Mouse (Mus musculus) natural killer cell, adult 2 months (primary cell): ENCODE measurements around the gene Hs6st1.
A peak's percentile ranks its signal among the peaks of the same experiment; 100 is the strongest.

Experiments used
- DNase-seq, 2 experiments: peaks; one replicate each; pipeline ENCODE4 v3.0.0; 2022; ENCODE audit warnings: low spot score in 2 of 2

Gene Hs6st1

GRCm38 (mm10) chr1:36129881-36130280, 61.7 kb downstream of the Hs6st1 start:
- DNase-seq, result no peak

DNA sequence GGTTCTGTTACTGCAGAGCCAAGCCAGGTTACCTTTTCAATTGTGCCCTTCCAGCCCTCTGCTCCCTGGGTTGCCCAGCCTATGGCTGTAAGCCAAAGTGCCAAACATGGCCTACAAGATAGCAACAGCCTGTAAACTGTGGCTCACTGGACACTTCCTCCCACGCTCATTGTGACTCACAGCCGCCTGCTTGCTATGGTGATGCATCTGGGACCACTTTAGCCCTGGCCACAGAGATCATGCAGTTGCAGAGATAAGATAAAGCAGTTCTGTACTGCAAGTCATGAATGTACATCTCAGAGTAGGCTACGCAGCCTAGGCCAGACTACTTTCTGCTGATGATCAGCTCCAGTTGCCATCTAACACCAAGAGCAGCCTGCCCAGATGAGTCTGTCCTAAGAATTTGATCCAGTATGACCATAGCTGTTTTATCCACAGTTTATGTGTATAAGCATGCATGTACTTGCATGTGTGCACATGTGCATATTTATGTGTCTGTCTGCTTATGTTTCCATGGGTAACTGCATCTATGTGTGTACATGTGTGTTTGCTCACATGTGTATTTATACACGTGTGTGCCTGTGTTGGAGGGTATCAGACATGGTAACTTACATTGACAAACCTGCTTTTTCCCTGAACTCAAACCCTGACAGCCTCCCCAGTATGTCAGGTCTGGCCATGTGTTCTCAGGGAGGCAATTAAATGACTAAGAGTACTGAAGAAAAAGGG, 62.3 kb downstream of the Hs6st1 start:
- DNase-seq, result peak; percentile 23 to 26

- no peak for DNase-seq
These were observed 63.0 kb downstream of the Hs6st1 start for GRCm38 (mm10) chr1:36131154-36131553.

GRCm38 (mm10) chr1:36131766-36132165, 63.6 kb downstream of the Hs6st1 start:
- DNase-seq, result no peak

DNA sequence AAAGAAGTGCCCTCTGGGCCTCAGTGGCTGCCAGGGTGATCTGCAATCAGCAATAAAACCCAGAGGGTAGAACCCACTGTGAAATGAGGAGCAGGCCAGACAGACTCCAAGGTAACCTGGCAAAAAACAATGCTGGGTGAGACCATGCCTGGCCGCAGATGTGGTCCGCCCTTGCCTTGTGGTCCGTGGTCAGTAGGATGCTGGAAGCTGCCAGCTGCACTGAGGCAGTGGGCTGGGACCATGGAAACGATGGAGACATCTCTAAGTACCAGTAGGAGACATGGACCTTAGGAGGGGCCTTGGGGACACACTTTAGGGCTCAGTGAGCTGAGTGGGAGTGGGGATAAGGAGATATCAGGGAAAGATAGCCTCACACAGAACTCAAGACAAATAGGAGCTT, 64.0 kb downstream of the Hs6st1 start:
- no peak for DNase-seq

DNA sequence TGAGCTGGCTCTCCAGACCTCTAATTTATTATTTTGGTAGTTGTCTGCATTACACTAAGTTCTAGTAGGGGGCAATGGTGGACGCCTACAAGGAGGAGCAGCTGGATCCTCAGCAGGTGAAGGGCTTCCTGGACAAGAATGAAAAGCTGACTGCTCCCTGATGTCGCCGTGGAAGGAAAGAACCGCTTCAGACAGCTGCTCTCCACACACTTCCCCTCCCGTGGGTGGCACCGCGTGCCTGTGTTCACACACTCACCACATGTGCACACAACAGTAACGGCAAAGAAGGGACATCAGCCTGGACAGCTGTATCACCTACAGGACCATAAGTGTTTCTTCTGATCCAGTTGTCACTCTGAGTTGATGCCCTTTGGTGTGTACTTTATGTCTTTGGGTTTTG, 64.8 kb downstream of the Hs6st1 start:
- peak in 1 of 2 experiments; percentile 17 for DNase-seq

GRCm38 (mm10) chr1:36133647-36134046, 65.4 kb downstream of the Hs6st1 start:
- DNase-seq, result no peak

DNA sequence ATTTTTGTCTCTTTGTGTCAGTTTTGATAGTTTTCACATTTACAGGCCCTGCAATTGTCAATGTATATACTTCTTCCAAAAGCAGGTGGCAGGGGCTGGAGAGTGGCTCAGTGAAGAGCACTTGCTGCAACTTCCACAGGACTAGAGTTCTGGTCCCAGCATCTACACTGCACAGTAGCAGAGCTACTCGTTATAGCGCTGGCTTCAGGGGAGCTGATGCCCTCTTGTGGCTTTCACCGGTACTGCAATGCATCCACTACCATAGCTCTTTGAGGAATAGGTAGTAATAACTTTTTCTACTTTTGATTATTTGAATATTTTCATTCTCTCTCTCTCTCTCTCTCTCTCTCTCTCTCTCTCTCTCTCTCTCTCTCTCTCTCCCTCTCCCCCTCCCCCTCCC, 66.4 kb downstream of the Hs6st1 start:
- DNase-seq, result peak; percentile 49 to 75

DNA sequence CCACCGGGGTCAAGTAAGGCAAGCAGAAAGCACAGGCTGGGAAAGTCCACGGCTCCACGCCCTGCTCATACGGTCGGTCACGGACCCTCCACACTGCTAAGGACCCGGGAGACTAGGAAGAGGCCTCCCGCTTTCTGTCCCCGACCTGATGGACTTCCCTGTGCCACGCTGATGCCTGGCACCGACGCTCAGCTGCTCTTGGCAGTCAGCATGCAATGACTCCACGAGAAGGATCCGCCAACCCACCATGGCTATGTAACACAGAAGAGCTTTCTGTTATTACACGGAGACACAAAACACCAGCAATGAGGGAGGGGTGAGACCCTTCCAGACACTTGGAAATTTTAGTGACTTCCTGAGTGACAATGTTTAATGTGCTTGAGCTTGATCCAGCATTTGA, 72.1 kb downstream of the Hs6st1 start:
- DNase-seq, result no peak

- peak in 1 of 2 experiments; percentile 32 for DNase-seq
These were observed 76.8 kb downstream of the Hs6st1 start for GRCm38 (mm10) chr1:36145050-36145449.

DNA sequence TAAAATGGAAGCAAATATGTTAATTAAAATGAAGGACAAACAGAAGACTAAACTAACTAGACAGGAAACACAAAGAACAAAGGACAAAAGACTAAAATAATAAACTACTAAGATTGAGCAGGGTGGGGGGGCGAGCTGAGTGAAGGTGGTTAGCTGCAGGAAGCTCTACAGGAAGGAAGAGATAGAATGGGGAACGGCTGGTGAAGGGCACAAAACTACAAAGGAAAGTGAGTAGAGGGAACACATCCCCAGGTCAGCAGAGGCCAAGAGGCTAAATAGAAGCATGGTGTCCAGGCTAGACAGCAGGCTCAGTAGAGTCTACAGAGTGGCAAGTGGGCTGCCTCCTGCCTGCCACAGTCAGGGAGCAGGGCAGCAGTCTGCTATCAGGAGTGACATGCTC, 80.6 kb downstream of the Hs6st1 start:
- DNase-seq, result no peak

- peak in 1 of 2 experiments; percentile 36 for DNase-seq
These were observed 81.2 kb downstream of the Hs6st1 start for GRCm38 (mm10) chr1:36149411-36149810.
